Mouse (Mus musculus) thymus, postnatal 14 days (tissue): ENCODE measurements around the gene Sdccag8.

ENCODE experiments used
- DNase-seq: peaks from one replicate; pipeline ENCODE4 v3.0.0; 2021

Sdccag8 gene

GRCm38 (mm10) chr1:176944458-176945174 lies 130.2 kb downstream of the Sdccag8 start:
- DNase-seq, result peak; percentile 58

GRCm38 (mm10) chr1:176945175-176945540 lies 130.7 kb downstream of the Sdccag8 start:
- peak; percentile 34 for DNase-seq

GRCm38 (mm10) chr1:176946031-176946795 lies 131.8 kb downstream of the Sdccag8 start:
- peak; percentile 67 for DNase-seq

- DNase-seq, result peak; percentile 37
These were observed 132.3 kb downstream of the Sdccag8 start for GRCm38 (mm10) chr1:176946796-176947181.

GRCm38 (mm10) chr1:176948861-176949260 lies 134.4 kb downstream of the Sdccag8 start:
- peak; percentile 39 for DNase-seq

GRCm38 (mm10) chr1:176949320-176949719 lies 134.9 kb downstream of the Sdccag8 start:
- peak; percentile 45 for DNase-seq

GRCm38 (mm10) chr1:176950061-176950460 lies 135.6 kb downstream of the Sdccag8 start:
- peak; percentile 78 for DNase-seq

GRCm38 (mm10) chr1:176951836-176952235 lies 137.4 kb downstream of the Sdccag8 start:
- peak; percentile 45 for DNase-seq

- no peak for DNase-seq
These were observed 143.9 kb downstream of the Sdccag8 start for GRCm38 (mm10) chr1:176958311-176958710.

GRCm38 (mm10) chr1:176961716-176962115 lies 147.3 kb downstream of the Sdccag8 start:
- DNase-seq, result no peak

- no peak for DNase-seq
These were observed 148.4 kb downstream of the Sdccag8 start for GRCm38 (mm10) chr1:176962894-176963293.

- DNase-seq, result no peak
These were observed 152.8 kb downstream of the Sdccag8 start for GRCm38 (mm10) chr1:176967299-176967698.

- no peak for DNase-seq
These were observed 156.4 kb downstream of the Sdccag8 start for GRCm38 (mm10) chr1:176970635-176971478.

GRCm38 (mm10) chr1:176971479-176971797 lies 157.0 kb downstream of the Sdccag8 start:
- DNase-seq, result no peak

- DNase-seq, result peak; percentile 47
These were observed 159.1 kb downstream of the Sdccag8 start for GRCm38 (mm10) chr1:176973356-176974088.

GRCm38 (mm10) chr1:176979235-176979634 lies 164.8 kb downstream of the Sdccag8 start:
- no peak for DNase-seq

GRCm38 (mm10) chr1:176980140-176980539 lies 165.7 kb downstream of the Sdccag8 start:
- DNase-seq, result no peak

- no peak for DNase-seq
These were observed 166.4 kb downstream of the Sdccag8 start for GRCm38 (mm10) chr1:176980801-176981400.

GRCm38 (mm10) chr1:176981511-176981910 lies 167.1 kb downstream of the Sdccag8 start:
- no peak for DNase-seq

- no peak for DNase-seq
These were observed 168.2 kb downstream of the Sdccag8 start for GRCm38 (mm10) chr1:176982671-176983070.

GRCm38 (mm10) chr1:176985691-176986090 lies 171.2 kb downstream of the Sdccag8 start:
- DNase-seq, result no peak

GRCm38 (mm10) chr1:176986275-176986674 lies 171.8 kb downstream of the Sdccag8 start:
- peak; percentile 29 for DNase-seq
